Mouse (Mus musculus): ENCODE data around the gene Zfp445. TPM values are rescaled to one million over a fixed set of nuclear protein-coding genes. Genes with fewer than 3 reads are reported as not detected.
A peak's percentile ranks its signal among the peaks of the same experiment; 100 is the strongest.
"Not testable (repeated sequence)": the region's sequence is repeated elsewhere in the genome, so short reads cannot be mapped to it uniquely, and the experiment has no call there.

Gene Zfp445
- polyA plus RNA-seq, 1 experiment from 2014 or later = 63.9 TPM

DNA sequence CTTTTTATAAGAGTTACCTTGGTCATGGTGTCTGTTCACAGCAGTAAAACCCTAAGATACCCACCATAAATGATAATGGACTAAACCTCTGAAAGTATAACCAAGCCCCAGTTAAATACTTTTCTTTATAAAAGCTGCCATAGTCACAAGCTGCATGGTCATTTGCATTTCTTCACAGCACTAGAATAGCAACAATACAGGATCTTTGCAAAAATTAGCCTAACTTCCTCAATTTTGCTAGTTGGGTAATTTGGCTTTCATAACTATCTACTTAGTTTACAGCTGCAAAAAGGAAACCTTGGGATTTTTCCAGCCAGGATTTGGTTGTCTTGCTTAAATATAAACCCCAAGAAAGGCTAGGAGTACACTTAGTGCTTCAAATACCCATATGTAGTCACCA, 5.1 kb downstream of the Zfp445 start:
- H3K4me3 ChIP-seq (replicated peaks) = no peak overlapping the region
- ATAC-seq (ENCODE audit: insufficient number of reproducible peaks, low FRiP score, low TSS enrichment, low read depth) = no peak

DNA sequence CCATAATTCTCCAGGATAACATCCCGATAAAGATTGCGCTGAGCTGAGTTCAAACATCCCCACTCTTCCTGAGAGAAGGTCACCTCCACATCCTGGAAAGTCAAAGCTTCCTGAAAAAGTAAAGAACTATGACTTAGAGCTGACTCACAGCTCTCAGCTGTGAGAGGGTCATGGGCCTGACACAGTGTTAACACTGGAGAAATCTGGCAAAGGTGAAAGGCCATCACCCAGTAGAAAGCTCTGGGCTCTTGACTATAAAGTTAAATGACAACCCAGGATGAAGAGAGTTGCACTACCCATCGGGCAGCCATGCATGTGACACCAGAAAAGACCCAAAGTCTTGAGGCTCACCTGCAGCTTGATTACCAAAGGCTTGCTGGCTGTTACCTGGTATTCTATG, 9.1 kb downstream of the Zfp445 start:
- no peak overlapping the region for H3K4me2 ChIP-seq (replicated peaks)
- H3K27me3 ChIP-seq = no peaks in the 10 kb centered on the region
- ATAC-seq (ENCODE audit: insufficient number of reproducible peaks, low FRiP score, low TSS enrichment, low read depth) = no peak
- WGBS = 99% methylated on average over 3 of the region's 3 CpGs
- no peak overlapping the region for H3K27ac ChIP-seq (replicated peaks)
- H3K9ac ChIP-seq = no peak overlapping the region
- H3K9me3 ChIP-seq (replicated peaks) = peaks cover 14% of the 10 kb centered on the region; the same call in 1 of the 2 replicates
- peaks cover 93% of the 10 kb centered on the region for H3K36me3 ChIP-seq
- no peaks in the 10 kb centered on the region for H3K4me1 ChIP-seq
- H3K4me3 ChIP-seq (replicated peaks) = no peak overlapping the region

More for the DNA sequence above, 5.1 kb downstream of the Zfp445 start:
- Histone ChIP-seq H3K27ac (replicated peaks) (no peak overlapping the region), H3K27me3 (no peaks in the 10 kb centered on the region), H3K36me3 (peaks cover 65% of the 10 kb centered on the region), H3K9me3 (replicated peaks) (peaks cover 10% of the 10 kb centered on the region; the same call in 1 of the 2 replicates), H3K4me1 (peaks cover 15% of the 10 kb centered on the region), H3K4me2 (replicated peaks) (no peak overlapping the region), H3K9ac (no peak overlapping the region)

DNA sequence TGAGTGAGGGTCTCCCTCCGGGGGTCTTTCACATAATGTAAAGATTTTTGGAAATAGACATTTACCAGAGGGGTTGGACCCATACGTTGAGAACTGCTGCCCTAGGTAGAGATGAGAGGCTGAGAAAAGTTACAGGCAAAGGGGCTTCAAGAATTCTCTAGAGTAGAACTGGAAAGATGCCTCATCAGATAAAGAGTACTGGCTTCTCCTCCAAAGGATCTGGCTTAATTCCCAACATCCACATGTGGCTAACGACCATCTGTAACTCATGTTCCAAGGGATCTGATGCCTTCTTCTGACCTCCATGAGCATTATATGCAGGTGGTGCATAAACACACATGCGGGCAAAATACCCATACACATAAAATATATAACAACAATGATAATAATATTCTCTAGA, 10.2 kb downstream of the Zfp445 start:
- no peak for ATAC-seq (ENCODE audit: insufficient number of reproducible peaks, low FRiP score, low TSS enrichment, low read depth)
- 96% methylated on average over 4 of the region's 4 CpGs for WGBS
- Histone ChIP-seq H3K9ac (no peak overlapping the region), H3K4me2 (replicated peaks) (no peak overlapping the region), H3K4me1 (no peaks in the 10 kb centered on the region), H3K9me3 (replicated peaks) (peaks cover 15% of the 10 kb centered on the region; the same call in 1 of the 2 replicates), H3K27me3 (no peaks in the 10 kb centered on the region), H3K36me3 (peaks cover 93% of the 10 kb centered on the region), H3K27ac (replicated peaks) (no peak overlapping the region), H3K4me3 (replicated peaks) (no peak overlapping the region)

DNA sequence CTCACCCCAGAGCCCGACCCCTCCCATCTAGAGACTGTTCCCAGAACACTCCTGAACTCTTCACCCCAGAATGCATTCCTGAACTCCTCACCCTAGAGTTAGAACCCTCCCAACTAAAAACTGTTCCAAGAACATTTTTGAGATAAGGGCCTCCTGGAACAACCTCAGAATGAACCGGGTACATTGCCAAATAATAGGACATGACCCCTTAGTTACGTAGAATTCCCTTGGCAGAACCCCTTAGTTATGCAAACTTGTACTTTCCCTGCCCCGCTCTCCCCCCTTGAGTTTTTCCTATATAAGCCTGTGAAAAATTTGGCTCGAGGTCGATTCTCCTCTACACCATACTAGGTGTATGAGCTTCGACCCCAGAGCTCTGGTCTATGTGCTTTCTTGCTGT, 10.7 kb downstream of the Zfp445 start:
- Histone ChIP-seq H3K9me3 (replicated peaks) (peaks cover 14% of the 10 kb centered on the region; the same call in 1 of the 2 replicates), H3K36me3 (peaks cover 93% of the 10 kb centered on the region)
- H3K9ac ChIP-seq; H3K4me3 ChIP-seq (replicated peaks); H3K4me1 ChIP-seq; H3K4me2 ChIP-seq (replicated peaks); H3K27me3 ChIP-seq; H3K27ac ChIP-seq (replicated peaks); ATAC-seq (ENCODE audit: insufficient number of reproducible peaks, low FRiP score, low TSS enrichment, low read depth): not testable (repeated sequence)
- WGBS = 89% methylated on average over 2 of the region's 7 CpGs

DNA sequence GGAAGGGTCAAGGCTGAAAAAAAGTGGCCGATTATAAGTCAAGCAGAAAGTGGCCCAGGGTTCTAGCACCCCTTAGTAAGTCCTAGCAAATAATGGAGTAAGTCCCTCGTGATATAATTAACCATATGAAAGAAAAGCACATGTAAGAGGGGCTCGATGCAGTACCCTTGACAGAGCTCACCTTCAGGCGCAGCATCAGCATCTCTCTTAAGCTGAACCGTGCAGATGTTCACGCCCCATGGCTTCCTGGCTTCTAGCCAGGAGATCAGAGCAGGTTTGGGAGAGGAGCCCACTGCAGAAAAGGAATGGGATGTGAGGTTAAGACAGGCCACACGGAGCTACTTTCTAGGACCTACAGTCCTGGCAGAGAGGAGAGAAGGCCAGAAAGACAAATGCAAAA, 11.3 kb downstream of the Zfp445 start:
- Histone ChIP-seq H3K27ac (replicated peaks) (no peak overlapping the region), H3K36me3 (peaks cover 93% of the 10 kb centered on the region), H3K9me3 (replicated peaks) (peaks cover 10% of the 10 kb centered on the region; the same call in 1 of the 2 replicates), H3K4me1 (no peaks in the 10 kb centered on the region), H3K4me3 (replicated peaks) (no peak overlapping the region), H3K27me3 (no peaks in the 10 kb centered on the region), H3K4me2 (replicated peaks) (no peak overlapping the region), H3K9ac (no peak overlapping the region)
- no peak for ATAC-seq (ENCODE audit: insufficient number of reproducible peaks, low FRiP score, low TSS enrichment, low read depth)
- 88% methylated on average over 7 of the region's 7 CpGs for WGBS

DNA sequence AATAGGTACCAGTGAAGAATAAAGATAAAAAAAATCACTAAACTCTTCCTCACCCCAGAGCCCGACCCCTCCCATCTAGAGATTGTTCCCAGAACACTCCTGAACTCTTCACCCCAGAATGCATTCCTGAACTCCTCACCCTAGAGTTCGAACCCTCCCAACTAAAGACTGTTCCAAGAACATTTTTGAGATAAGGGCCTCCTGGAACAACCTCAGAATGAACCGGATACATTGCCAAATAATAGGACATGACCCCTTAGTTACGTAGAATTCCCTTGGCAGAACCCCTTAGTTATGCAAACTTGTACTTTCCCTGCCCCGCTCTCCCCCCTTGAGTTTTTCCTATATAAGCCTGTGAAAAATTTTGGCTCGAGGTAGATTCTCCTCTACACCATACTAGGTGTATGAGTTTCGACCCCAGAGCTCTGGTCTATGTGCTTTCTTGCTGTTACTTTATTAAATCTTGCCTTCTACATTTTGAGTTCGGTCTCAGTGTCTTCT, 17.9 kb downstream of the Zfp445 start:
- H3K9ac ChIP-seq; ATAC-seq (ENCODE audit: insufficient number of reproducible peaks, low FRiP score, low TSS enrichment, low read depth); H3K4me2 ChIP-seq (replicated peaks); H3K4me1 ChIP-seq; H3K27me3 ChIP-seq; H3K9me3 ChIP-seq (replicated peaks); H3K27ac ChIP-seq (replicated peaks); H3K4me3 ChIP-seq (replicated peaks): not testable (repeated sequence)
- WGBS = 87% methylated on average over 7 of the region's 8 CpGs
- H3K36me3 ChIP-seq = peaks cover 45% of the 10 kb centered on the region

DNA sequence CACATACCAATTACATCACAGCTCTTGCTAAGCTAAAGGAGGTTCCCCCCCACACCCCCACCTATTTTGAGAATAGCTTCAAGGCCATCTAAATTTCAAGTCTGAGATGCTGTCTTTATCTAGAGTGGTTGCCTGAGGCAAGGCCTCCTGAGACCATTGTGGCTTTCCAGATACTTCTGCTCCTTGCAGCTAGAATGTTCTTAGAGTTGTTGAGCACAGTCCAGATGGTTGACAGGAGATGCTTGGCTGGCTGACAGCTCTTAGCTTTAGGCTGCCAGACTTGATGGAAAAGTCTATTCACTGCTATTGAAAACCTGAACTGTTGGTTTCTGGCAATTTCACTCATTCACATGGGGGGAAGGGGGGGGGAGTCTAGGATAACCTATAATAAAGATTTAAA, 19.6 kb downstream of the Zfp445 start:
- no peak for ATAC-seq (ENCODE audit: insufficient number of reproducible peaks, low FRiP score, low TSS enrichment, low read depth)
- peaks cover 28% of the 10 kb centered on the region for H3K36me3 ChIP-seq
- H3K4me2 ChIP-seq (replicated peaks) = no peak overlapping the region
- no peak overlapping the region for H3K4me3 ChIP-seq (replicated peaks)
- H3K4me1 ChIP-seq = no peaks in the 10 kb centered on the region
- no peak overlapping the region for H3K27ac ChIP-seq (replicated peaks)
- H3K9me3 ChIP-seq (replicated peaks) = peaks cover 4% of the 10 kb centered on the region; the same call in 1 of the 2 replicates
- no peaks in the 10 kb centered on the region for H3K27me3 ChIP-seq
- no peak overlapping the region for H3K9ac ChIP-seq

DNA sequence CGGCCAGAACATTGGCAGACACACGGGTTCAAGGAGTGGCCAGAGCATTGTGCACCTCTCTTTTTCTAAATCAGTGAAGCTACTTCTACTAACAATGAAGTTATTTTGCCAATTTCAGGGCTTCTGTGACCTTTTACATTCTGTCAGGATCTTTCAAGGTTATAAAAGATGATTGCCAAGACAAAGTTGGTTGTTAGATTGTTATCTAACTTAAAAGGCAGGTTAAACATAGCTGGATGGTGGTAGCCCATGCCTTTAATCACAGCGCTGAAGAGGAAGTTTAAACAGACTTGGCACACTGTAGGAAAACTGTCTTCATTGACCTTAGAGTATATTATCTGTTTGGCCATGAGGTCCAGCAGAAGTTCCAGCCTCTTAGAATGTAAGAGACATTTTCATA, 20.2 kb downstream of the Zfp445 start:
- Histone ChIP-seq H3K36me3 (peaks cover 22% of the 10 kb centered on the region), H3K4me1 (no peaks in the 10 kb centered on the region), H3K27ac (replicated peaks) (no peak overlapping the region), H3K9ac (no peak overlapping the region), H3K27me3 (no peaks in the 10 kb centered on the region), H3K4me2 (replicated peaks) (no peak overlapping the region), H3K9me3 (replicated peaks) (peaks cover 3% of the 10 kb centered on the region; the same call in 1 of the 2 replicates), H3K4me3 (replicated peaks) (no peak overlapping the region)
- 85% methylated on average over 3 of the region's 3 CpGs for WGBS
- no peak for ATAC-seq (ENCODE audit: insufficient number of reproducible peaks, low FRiP score, low TSS enrichment, low read depth)

DNA sequence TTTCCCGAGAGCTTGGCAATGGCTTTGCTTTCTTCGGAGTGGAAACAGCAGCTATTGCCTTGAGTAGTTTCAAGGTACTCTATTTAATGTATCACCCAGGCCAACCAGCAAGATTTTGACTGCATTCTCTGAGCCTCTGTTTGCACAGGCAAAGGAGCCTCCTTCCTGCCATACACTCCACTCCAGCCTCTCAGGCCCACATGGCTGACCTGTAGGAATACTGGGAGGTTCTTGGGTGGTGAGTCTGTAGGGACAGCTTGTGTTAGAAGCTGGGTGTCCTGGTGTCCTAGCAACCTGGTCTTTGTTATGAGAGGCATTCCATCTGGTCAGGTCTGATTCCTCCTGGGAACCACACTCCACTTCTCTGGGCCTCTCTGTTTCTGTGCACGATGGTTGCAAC, 22.0 kb downstream of the Zfp445 start, which contains the start of gene Gm35549:
Gene Gm35549 (minus strand): TSS at position 276 of the 400 bp plus-strand sequence.
- 78% methylated on average over 3 of the region's 3 CpGs for WGBS
- Histone ChIP-seq H3K4me3 (replicated peaks) (no peak within 1 kb of the TSS), H3K36me3 (peaks cover 5% of the 10 kb centered on the region; the same call in 1 of the 2 replicates), H3K9me3 (replicated peaks) (no peaks in the 10 kb centered on the region), H3K9ac (no peak within 1 kb of the TSS), H3K4me2 (replicated peaks) (no peak within 1 kb of the TSS), H3K4me1 (no peaks in the 10 kb centered on the region), H3K27ac (replicated peaks) (no peak within 1 kb of the TSS), H3K27me3 (no peaks in the 10 kb centered on the region)
- ATAC-seq (ENCODE audit: insufficient number of reproducible peaks, low FRiP score, low TSS enrichment, low read depth) = no peak

DNA sequence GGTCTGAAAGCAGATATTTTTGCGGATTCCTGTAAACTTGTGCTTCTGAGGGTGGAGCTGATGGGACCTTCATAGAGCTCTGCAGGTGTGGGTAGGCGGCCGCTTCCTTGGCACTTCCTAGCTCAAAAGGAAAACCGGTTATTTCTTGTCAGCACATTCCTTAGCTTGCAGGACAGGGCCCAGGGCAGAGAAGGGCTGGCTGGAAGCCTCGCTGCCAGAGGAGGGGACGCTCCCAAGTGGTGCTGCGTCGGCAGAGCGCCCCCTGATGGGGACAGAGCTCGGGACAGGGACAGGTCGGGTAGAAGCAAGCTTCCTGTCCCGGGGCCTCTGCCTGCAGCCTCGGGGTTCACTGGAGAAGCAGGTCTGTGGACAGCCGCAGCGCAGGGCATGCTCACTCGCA, 28.1 kb downstream of the Zfp445 start:
- peak overlapping the region; percentile 28 for H3K4me2 ChIP-seq (replicated peaks)
- ATAC-seq (ENCODE audit: insufficient number of reproducible peaks, low FRiP score, low TSS enrichment, low read depth) = peak; percentile 49
- H3K4me1 ChIP-seq = peaks cover 21% of the 10 kb centered on the region
- H3K27me3 ChIP-seq = no peaks in the 10 kb centered on the region
- 29% methylated on average over 16 of the region's 16 CpGs for WGBS
- H3K9ac ChIP-seq = no peak overlapping the region
- H3K4me3 ChIP-seq (replicated peaks) = peak overlapping the region; percentile 7; the same call in 1 of the 2 replicates
- H3K36me3 ChIP-seq = peaks cover 8% of the 10 kb centered on the region
- peak overlapping the region; percentile 73 for H3K27ac ChIP-seq (replicated peaks)
- no peaks in the 10 kb centered on the region for H3K9me3 ChIP-seq (replicated peaks)

DNA sequence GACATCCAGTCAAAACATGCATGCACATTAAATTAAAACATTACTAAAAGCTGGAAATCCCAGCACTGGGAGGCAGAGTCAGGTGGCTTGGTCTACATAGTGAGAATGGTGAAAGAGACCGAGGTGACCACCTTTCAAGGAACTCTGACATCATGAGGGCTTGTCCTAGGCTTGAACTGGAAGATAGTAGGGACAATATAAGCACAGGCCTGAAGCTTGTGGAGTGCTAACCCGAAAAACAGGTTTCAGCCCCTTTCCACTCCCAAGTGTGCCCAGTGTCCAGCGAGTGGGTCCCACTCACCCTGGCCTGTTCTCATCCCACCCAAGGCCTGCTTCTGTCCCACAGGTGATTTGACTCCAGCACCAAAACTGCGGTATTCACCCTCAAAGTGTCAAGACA, 28.6 kb downstream of the Zfp445 start:
- no peak overlapping the region for H3K9ac ChIP-seq
- ATAC-seq (ENCODE audit: insufficient number of reproducible peaks, low FRiP score, low TSS enrichment, low read depth) = no peak
- no peaks in the 10 kb centered on the region for H3K9me3 ChIP-seq (replicated peaks)

DNA sequence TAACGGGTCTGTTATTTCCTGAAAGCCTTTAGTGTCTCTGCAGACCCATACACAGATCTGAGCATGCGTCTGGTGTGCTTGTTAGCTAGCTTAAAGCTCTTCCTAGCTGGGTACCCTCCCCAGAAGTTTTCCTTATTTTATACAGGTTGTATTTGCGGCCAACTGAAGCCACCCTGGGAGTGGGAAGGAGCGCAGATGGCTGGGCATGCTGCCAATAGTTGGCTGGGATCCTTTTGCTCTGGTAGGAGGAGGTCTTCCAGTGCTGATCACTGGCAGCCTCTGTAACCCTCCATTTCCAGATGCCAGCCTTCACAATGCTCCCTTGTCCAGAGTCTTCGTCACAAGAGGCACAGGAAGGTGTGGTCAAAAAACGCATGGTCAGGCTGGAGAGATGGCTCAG, 29.0 kb downstream of the Zfp445 start:
- no peak overlapping the region for H3K4me2 ChIP-seq (replicated peaks)
- 11% methylated on average over 6 of the region's 6 CpGs for WGBS
- H3K27ac ChIP-seq (replicated peaks) = peak overlapping the region; percentile 73
- H3K36me3 ChIP-seq = peaks cover 8% of the 10 kb centered on the region
- no peaks in the 10 kb centered on the region for H3K27me3 ChIP-seq
- H3K9me3 ChIP-seq (replicated peaks) = no peaks in the 10 kb centered on the region
- peak; percentile 82 for ATAC-seq (ENCODE audit: insufficient number of reproducible peaks, low FRiP score, low TSS enrichment, low read depth)
- H3K4me3 ChIP-seq (replicated peaks) = no peak overlapping the region
- H3K4me1 ChIP-seq = peaks cover 21% of the 10 kb centered on the region
- no peak overlapping the region for H3K9ac ChIP-seq

More for the DNA sequence above, 28.6 kb downstream of the Zfp445 start:
- Histone ChIP-seq H3K36me3 (peaks cover 8% of the 10 kb centered on the region), H3K4me3 (replicated peaks) (no peak overlapping the region), H3K27ac (replicated peaks) (peak overlapping the region; percentile 73), H3K4me1 (peaks cover 21% of the 10 kb centered on the region), H3K27me3 (no peaks in the 10 kb centered on the region), H3K4me2 (replicated peaks) (0 out of 2 replicates have a peak overlapping the region, but pooled peaks have one; percentile 28)
- WGBS = 76% methylated on average over 4 of the region's 4 CpGs

Data from embryonic facial prominence, embryonic 15.5 days (tissue).